Mouse (Mus musculus) adrenal gland, postnatal 36 days (tissue): Measurements from ENCODE around the gene Sfi1. TPM values are rescaled to one million over a fixed set of nuclear protein-coding genes. Genes with fewer than 3 reads are reported as not detected.
"Not testable (repeated sequence)": the region's sequence is repeated elsewhere in the genome, so short reads cannot be mapped to it uniquely, and the experiment has no call there.

Source experiments
- DNase-seq, 2 experiments: peaks; one replicate each; pipeline ENCODE4 v3.0.0; 2021; ENCODE audit warnings: mixed read lengths in 1 of 2
- total RNA-seq, 2 experiments: library from RNA; stranded (reverse); gene quantifications; 2 replicates each; pipeline ENCODE4 v1.2.3; 2021

Gene Sfi1
- total RNA-seq, 2 experiments from 2014 or later = 47.9 to 50.9 TPM

- DNase-seq = no peak
Measured at GRCm38 (mm10) chr11:3103619-3104164, 89.6 kb downstream of the Sfi1 start.

DNA sequence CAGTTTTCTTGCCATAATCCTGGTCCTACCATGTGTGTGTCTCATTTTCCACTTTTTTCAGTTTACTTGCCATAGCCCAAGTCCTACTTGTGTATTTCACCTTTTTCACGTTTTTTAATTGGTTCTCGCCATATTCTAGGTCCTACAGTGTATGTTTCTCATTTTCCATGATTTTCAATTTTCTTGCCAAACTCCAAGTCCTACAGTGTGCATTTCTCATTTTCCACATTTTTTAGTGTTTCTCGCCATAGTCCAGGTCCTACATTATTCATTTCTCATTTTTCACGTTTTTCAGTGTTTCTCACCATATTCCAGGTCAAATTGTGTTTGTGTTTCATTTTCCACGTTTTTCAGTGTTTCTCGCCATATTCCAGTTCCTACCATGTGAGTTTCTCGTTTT is 90.6 kb downstream of the Sfi1 start:
- not testable (repeated sequence) for DNase-seq

GRCm38 (mm10) chr11:3101875-3102494 is 91.3 kb downstream of the Sfi1 start:
- DNase-seq = no peak

- DNase-seq = no peak
Measured at GRCm38 (mm10) chr11:3101072-3101874, 92.0 kb downstream of the Sfi1 start.

DNA sequence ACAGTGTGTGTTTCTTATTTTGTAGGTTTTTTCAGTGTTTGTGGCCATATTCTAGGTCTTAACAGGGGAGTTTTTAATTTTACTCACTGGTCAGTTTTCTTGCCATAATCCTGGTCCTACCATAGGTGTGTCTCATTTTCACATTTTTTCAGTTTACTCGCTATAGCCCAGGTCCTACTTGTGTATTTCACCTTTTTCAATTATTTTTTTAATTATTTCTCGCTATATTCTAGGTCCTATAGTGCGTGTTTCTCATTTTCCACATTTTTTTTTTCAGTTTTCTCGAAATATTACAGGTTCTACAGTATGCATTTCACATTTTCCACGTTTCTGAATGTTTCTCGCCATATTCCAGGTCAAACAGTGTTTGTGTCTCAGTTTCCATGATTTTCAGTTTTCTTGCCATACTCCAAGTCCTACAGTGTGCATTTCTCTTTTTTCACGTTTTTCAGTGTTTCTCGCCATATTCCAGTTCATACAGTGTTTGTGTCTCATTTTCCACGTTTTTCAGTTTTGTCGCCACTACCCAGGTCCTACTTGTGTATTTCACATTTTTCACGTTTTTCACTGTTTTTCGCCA is 93.1 kb downstream of the Sfi1 start:
- DNase-seq = not testable (repeated sequence)

Other genes with a start within 250 kb of the Sfi1 start
- gene Eif4enif1, start 8.9 kb upstream of the Sfi1 start, total RNA-seq = 10 to 100 TPM; 47.9 to 55.2 TPM
- gene Drg1, start 73.0 kb upstream of the Sfi1 start, total RNA-seq = 100 to 1,000 TPM; 100 to 113 TPM
- 10 to 100 TPM; 25.5 to 37.1 TPM for gene Patz1, start 95.4 kb upstream of the Sfi1 start, total RNA-seq
- gene Pik3ip1, start 136.9 kb upstream of the Sfi1 start, total RNA-seq = 10 to 100 TPM in 1 of 2 experiments, 1 to 10 TPM in 1; 8.0 to 12.7 TPM
- gene Limk2, start 215.7 kb upstream of the Sfi1 start, total RNA-seq = 10 to 100 TPM; 15.6 to 25.4 TPM